Mouse (Mus musculus) lung, postnatal 14 days (tissue): Measurements from ENCODE around the gene 4930442H23Rik.
"Not testable (repeated sequence)": the region's sequence is repeated elsewhere in the genome, so short reads cannot be mapped to it uniquely, and the experiment has no call there.

ENCODE experiments used
- DNase-seq: peaks from one replicate; pipeline ENCODE4 v3.0.0; 2021

4930442H23Rik gene

GRCm38 (mm10) chr10:81176466-81177271 is 7.0 kb downstream of the 4930442H23Rik start, which contains the start of gene Eef2:
Eef2 (plus strand) TSS chr10:81176631.
- DNase-seq = peak; percentile 100

GRCm38 (mm10) chr10:81175936-81176465 is 7.6 kb downstream of the 4930442H23Rik start:
- peak; percentile 48 for DNase-seq

GRCm38 (mm10) chr10:81175345-81175701 is 8.3 kb downstream of the 4930442H23Rik start:
- DNase-seq = not testable (repeated sequence)

GRCm38 (mm10) chr10:81174617-81175344 is 8.9 kb downstream of the 4930442H23Rik start:
- DNase-seq = peak; percentile 92

GRCm38 (mm10) chr10:81173132-81173531 is 10.5 kb downstream of the 4930442H23Rik start:
- peak; percentile 84 for DNase-seq

- DNase-seq = not testable (repeated sequence)
Measured at GRCm38 (mm10) chr10:81169411-81169900, 14.2 kb downstream of the 4930442H23Rik start.

- peak; percentile 88 for DNase-seq
Measured at GRCm38 (mm10) chr10:81168521-81169244, 15.0 kb downstream of the 4930442H23Rik start.

- no peak for DNase-seq
Measured at GRCm38 (mm10) chr10:81168087-81168431, 15.6 kb downstream of the 4930442H23Rik start.

- DNase-seq = peak; percentile 100
Measured at GRCm38 (mm10) chr10:81167200-81168086, 16.2 kb downstream of the 4930442H23Rik start, which contains the start of gene Pias4. Pias4 (minus strand) TSS chr10:81167923.

GRCm38 (mm10) chr10:81165118-81165517 is 18.5 kb downstream of the 4930442H23Rik start:
- no peak for DNase-seq

GRCm38 (mm10) chr10:81162318-81162652 is 21.4 kb downstream of the 4930442H23Rik start:
- DNase-seq = no peak

- no peak for DNase-seq
Measured at GRCm38 (mm10) chr10:81161602-81162317, 21.9 kb downstream of the 4930442H23Rik start.

GRCm38 (mm10) chr10:81154736-81155135 is 28.9 kb downstream of the 4930442H23Rik start:
- no peak for DNase-seq

GRCm38 (mm10) chr10:81154313-81154712 is 29.3 kb downstream of the 4930442H23Rik start:
- DNase-seq = no peak

- DNase-seq = no peak
Measured at GRCm38 (mm10) chr10:81152609-81153008, 31.0 kb downstream of the 4930442H23Rik start.

GRCm38 (mm10) chr10:81151261-81151660 is 32.4 kb downstream of the 4930442H23Rik start:
- DNase-seq = no peak

GRCm38 (mm10) chr10:81146296-81146695 is 37.4 kb downstream of the 4930442H23Rik start:
- DNase-seq = no peak

GRCm38 (mm10) chr10:81145778-81146177 is 37.9 kb downstream of the 4930442H23Rik start:
- DNase-seq = no peak

- no peak for DNase-seq
Measured at GRCm38 (mm10) chr10:81145307-81145706, 38.3 kb downstream of the 4930442H23Rik start.

GRCm38 (mm10) chr10:81144667-81145066 is 39.0 kb downstream of the 4930442H23Rik start:
- peak; percentile 40 for DNase-seq

GRCm38 (mm10) chr10:81143845-81144437 is 39.7 kb downstream of the 4930442H23Rik start:
- no peak for DNase-seq
